Mouse (Mus musculus) lung, embryonic 16.5 days (tissue): ENCODE results near the gene Gm10985. TPM values are rescaled to one million over a fixed set of nuclear protein-coding genes. Genes with fewer than 3 reads are reported as not detected.

ENCODE experiments used
- polyA plus RNA-seq: library from polyadenylated mRNA; unstranded; fragments of >200 nt; fragmentation: Nextera tagmentation; extraction: Ambion mirVana; gene quantifications from 2 replicates; pipeline ENCODE4 v1.2.1, GENCODE M21; 2015

Gm10985 gene
- polyA plus RNA-seq, 1 experiment from 2014 or later = not detected

Other genes with a start within 250 kb of the Gm10985 start
- gene Frem2, start 187.7 kb upstream of the Gm10985 start, polyA plus RNA-seq = 10.2 and 10.7 TPM in 2 replicates
- 97.7 and 103 TPM in 2 replicates for gene Ufm1, start 18.7 kb downstream of the Gm10985 start, polyA plus RNA-seq